Mouse (Mus musculus) ES-Bruce4 (cell line): ENCODE results near the gene Olfr888.

Experiments used
- CTCF ChIP-seq: IDR thresholded peaks from one replicate; pipeline ENCODE4 v1.8.1; 2011; ENCODE audit warnings: low read depth, low read length
- EP300 ChIP-seq: IDR thresholded peaks from 2 replicates; pipeline ENCODE4 v1.6.1; 2011; ENCODE audit warnings: low read depth, low read length; ENCODE audit not compliant: insufficient read depth

GRCm38 (mm10) chr9:38114898-38115297, 7.0 kb downstream of the Olfr888 start, which contains the start of gene Olfr889:
- TF ChIP-seq EP300 (no peak), CTCF (no peak)
